Mouse (Mus musculus) lung, postnatal 0 days (tissue): ENCODE data around the gene Naa80. TPM values are rescaled to one million over a fixed set of nuclear protein-coding genes. Genes with fewer than 3 reads are reported as not detected.

Experiments used
- ATAC-seq: fragments of 200-750 bp; cut with Nextera tagmentation; 2 replicates; pipeline ENCODE4 v1.8.0; 2017; ENCODE audit warnings: moderate library complexity
- DNase-seq: peaks from one replicate; pipeline ENCODE4 v3.0.0-alpha.2; 2016; ENCODE audit warnings: low spot score
- H3K27ac ChIP-seq: fragments of 300-500 bp; sonication (generic); 2 replicates; pipeline ENCODE4 v1.5.1; 2014; ENCODE audit warnings: antibody characterized with exemption, mild to moderate bottlenecking, low read length, mixed read lengths
- H3K27me3 ChIP-seq: fragments of 300-500 bp; sonication (generic); replicated peaks from 2 replicates; pipeline ENCODE4 v1.6.1; 2014; ENCODE audit warnings: low read length, mixed read lengths; ENCODE audit not compliant: insufficient read depth
- H3K36me3 ChIP-seq: fragments of 300-500 bp; sonication (generic); 2 replicates; pipeline ENCODE4 v1.6.1; 2014; ENCODE audit warnings: low read length, mixed read lengths; ENCODE audit not compliant: insufficient read depth
- H3K4me1 ChIP-seq: fragments of 300-500 bp; sonication (generic); 2 replicates; pipeline ENCODE4 v1.6.1; 2014; ENCODE audit warnings: antibody characterized with exemption, low read depth, low read length, mixed read lengths; ENCODE audit not compliant: insufficient read depth
- H3K4me2 ChIP-seq: fragments of 300-500 bp; sonication (generic); replicated peaks from 2 replicates; pipeline ENCODE4 v1.6.1; 2014; ENCODE audit warnings: low read depth, mild to moderate bottlenecking, low read length, moderate library complexity, mixed read lengths
- H3K4me3 ChIP-seq: fragments of 300-500 bp; sonication (generic); 2 replicates; pipeline ENCODE4 v1.5.1; 2014; ENCODE audit warnings: low read depth, low read length
- H3K9ac ChIP-seq: fragments of 300-500 bp; sonication (generic); replicated peaks from 2 replicates; pipeline ENCODE4 v1.6.1; 2014; ENCODE audit warnings: low read depth, mild to moderate bottlenecking
- H3K9me3 ChIP-seq: fragments of 300-500 bp; sonication (generic); 2 replicates; pipeline ENCODE4 v1.6.1; 2016; ENCODE audit warnings: low read length, mixed read lengths
- CTCF ChIP-seq: IDR thresholded peaks from 2 replicates; pipeline ENCODE4 v1.5.1; 2016; ENCODE audit warnings: antibody characterized with exemption, mild to moderate bottlenecking
- EP300 ChIP-seq: IDR thresholded peaks from 2 replicates; pipeline ENCODE4 v1.6.1; 2016; ENCODE audit warnings: antibody characterized with exemption, mild to moderate bottlenecking, control low read depth
- WGBS: fragments of 180-500 bp; shearing (Covaris S2); extraction: QIAGEN DNeasy Blood & Tissue Kit; methylation state at CpG from one replicate; pipeline ENCODE4 v1.1.7; 2014; 5-methylcytosine and 5-hydroxymethylcytosine counted together
- polyA plus RNA-seq: library from polyadenylated mRNA; unstranded; fragments of >200 nt; fragmentation: Nextera tagmentation; extraction: Ambion mirVana; gene quantifications from 2 replicates; pipeline ENCODE4 v1.2.1, GENCODE M21; 2015

Gene Naa80
- polyA plus RNA-seq, 1 experiment from 2014 or later, result 22.0 TPM

DNA sequence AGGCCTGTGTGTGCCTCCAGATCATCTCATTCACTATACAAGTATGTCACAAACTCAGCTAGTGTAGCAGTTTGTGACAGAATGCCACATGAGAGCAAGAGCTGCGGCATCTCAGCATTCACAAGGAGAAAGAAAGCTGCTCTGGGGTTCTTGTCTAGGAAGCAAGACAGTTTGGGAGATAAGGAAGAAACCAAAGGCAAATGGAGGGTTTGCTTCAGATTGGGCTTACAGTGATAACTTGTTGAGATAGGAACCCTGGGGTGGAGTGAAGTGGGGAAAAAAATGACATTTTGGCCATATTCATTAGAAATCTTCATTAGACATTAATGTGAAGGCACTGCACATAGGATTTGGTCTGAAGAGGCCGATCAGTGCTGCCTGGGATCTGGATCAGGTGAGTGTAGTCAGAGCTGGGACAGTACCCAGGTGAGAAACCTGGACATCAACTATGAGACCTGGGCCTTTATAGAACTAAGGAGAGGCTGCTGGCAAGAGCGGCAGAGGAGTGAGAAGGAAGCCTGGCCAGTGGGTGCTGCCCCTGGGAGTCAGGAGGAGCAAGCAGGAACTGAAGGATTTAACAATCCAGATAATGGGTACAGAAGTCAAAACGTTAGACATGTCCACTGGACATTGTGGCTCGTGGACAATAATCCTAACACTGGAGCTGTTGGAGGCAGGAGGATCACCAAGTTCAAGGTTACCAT lies 25.8 kb upstream of the Naa80 start:
- no peak for DNase-seq
- Histone ChIP-seq H3K4me2 (peak overlapping the region; percentile 78), H3K27ac (peak overlapping the region; percentile 82; the same call in 1 of the 2 replicates), H3K27me3 (no peaks in the 10 kb centered on the region), H3K4me1 (peaks cover 36% of the 10 kb centered on the region), H3K36me3 (peaks cover 9% of the 10 kb centered on the region; the same call in 1 of the 2 replicates), H3K4me3 (no peak overlapping the region), H3K9ac (no peak overlapping the region), H3K9me3 (no peaks in the 10 kb centered on the region)
- ATAC-seq, result no peak
- WGBS, result 75% methylated on average over 5 of the region's 5 CpGs
- TF ChIP-seq CTCF (no peak), EP300 (no peak)

DNA sequence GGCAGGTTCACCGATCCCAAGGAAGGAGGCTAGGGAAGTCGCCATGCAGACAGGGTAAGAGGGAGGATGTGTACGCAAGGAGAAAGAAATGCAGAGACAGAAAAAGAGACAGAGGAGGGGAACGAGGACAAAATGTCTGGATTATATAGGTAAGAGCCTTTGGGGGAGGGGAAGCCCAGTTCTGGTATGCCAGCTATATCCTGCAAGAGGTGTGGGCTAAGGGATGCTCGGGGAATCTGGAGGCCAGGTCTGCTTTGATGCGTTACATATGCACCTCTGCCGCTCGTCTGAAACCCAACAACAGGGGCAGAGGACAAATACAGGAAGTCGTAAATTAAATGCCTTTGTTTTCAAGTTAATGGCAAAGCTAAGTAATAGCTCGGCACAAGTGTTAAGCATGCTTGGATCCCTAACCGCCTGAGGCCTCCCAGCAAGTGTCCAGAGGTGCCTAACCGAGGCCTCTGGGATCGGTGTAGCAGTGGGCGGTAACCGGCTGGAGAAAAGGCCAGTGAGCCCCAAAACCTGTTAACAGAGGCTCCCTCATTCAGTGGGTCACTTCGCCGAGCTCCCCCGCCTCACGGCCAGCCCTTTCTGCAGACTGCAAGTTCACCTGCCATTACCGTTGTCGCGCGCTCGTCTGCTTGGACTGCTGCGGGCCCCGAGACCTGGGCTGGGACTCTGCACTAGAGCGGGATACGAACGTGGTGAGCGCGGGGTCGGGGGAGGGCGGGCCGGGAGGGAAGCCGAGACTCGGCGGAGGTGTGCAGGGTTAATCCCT lies 25.0 kb upstream of the Naa80 start:
- Histone ChIP-seq H3K4me3 (peak overlapping the region; percentile 79), H3K9ac (peak overlapping the region; percentile 23; the same call in 1 of the 2 replicates), H3K36me3 (peaks cover 18% of the 10 kb centered on the region; the same call in 1 of the 2 replicates), H3K4me2 (peak overlapping the region; percentile 78), H3K27ac (peak overlapping the region; percentile 82), H3K4me1 (peaks cover 36% of the 10 kb centered on the region), H3K27me3 (no peaks in the 10 kb centered on the region), H3K9me3 (no peaks in the 10 kb centered on the region)
- 5% methylated on average over 36 of the region's 37 CpGs for WGBS
- DNase-seq (no peak), ATAC-seq (peak; percentile 14)
- TF ChIP-seq EP300, result no peak
- no peak for TF ChIP-seq CTCF

DNA sequence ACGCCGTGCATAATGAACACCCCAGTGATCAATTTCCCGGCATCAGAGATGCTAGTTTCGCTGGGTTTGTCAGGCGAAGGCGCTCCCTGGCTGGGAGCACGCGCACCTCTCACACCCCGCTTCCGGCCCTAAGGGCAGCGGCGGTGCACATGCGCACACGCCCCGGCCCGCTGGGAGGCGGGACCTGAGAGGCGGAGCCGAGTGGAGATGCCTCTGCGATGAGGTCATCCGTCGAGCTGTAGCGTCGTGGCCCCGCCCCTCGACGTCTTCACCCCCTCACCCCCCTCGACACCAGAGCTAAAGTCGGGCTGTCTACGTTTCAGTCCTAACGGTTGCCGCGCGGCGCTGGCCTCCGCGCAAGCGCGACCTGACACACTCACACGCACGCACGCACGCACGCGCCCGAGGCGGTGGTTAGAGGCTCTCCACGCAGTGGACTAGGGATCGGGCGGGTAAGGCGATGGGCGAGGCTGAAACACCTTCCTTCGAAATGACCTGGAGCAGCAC lies 24.3 kb upstream of the Naa80 start:
- Histone ChIP-seq H3K9ac (peak overlapping the region; percentile 72), H3K36me3 (peaks cover 24% of the 10 kb centered on the region; the same call in 1 of the 2 replicates), H3K27ac (peak overlapping the region; percentile 99), H3K27me3 (no peaks in the 10 kb centered on the region), H3K4me2 (peak overlapping the region; percentile 78), H3K4me3 (peak overlapping the region; percentile 79), H3K4me1 (peaks cover 36% of the 10 kb centered on the region), H3K9me3 (no peaks in the 10 kb centered on the region)
- WGBS, result 3% methylated on average over 50 of the region's 53 CpGs
- TF ChIP-seq CTCF (peak; percentile 44; the same call in 1 of the 2 replicates), EP300 (no peak; the same call in 1 of the 2 replicates)
- DNase-seq (peak; percentile 99), ATAC-seq (peak; percentile 90)

DNA sequence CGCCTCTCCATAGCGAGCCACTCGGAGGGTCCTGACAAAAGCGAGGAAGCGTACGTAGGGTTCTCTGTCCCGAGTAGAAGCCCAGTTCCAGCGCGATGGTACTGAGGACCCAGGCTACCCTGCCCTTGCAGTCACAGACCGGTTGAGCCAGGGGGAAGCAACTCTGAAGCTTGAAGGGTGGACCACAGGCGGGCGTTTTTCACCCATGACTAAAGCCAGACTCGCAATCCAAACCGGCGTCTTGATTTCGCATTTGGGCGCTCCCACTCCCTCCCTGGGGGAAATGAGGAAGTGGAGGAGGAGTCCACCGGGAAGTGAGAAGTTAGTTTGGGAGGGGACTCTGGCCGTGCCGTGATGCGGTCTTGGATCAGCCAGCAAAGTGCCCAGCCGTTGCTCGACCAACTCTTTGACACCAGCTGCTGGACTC lies 23.6 kb upstream of the Naa80 start:
- peak; percentile 96 for DNase-seq

DNA sequence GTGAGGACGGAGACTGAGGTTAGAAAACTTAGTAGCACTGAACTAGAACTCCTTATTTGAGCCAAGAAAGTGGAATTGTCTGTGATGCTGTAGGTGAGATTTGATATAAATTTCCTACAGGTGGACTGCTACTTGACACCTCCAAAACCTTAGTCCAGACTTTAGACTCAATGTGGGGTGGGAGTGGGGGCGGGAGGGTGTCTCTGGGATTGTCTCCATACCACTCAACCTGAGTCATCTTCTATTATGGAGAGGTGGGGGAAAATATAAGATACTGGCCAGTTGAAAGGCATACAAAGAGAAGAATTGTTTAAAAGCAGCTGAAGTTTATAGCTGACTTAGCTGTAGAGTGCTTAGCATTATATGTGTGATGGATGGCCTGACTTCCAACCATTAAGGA lies 23.0 kb upstream of the Naa80 start:
- peak overlapping the region; percentile 99 for H3K27ac ChIP-seq
- H3K4me2 ChIP-seq, result peak overlapping the region; percentile 78
- ATAC-seq, result no peak
- TF ChIP-seq EP300, result no peak
- TF ChIP-seq CTCF, result no peak
- peaks cover 36% of the 10 kb centered on the region for H3K4me1 ChIP-seq
- DNase-seq, result no peak
- H3K9me3 ChIP-seq, result no peaks in the 10 kb centered on the region
- peak overlapping the region; percentile 79 for H3K4me3 ChIP-seq
- H3K9ac ChIP-seq, result peak overlapping the region; percentile 72
- H3K27me3 ChIP-seq, result no peaks in the 10 kb centered on the region
- 30% methylated on average over 2 of the region's 2 CpGs for WGBS
- peaks cover 34% of the 10 kb centered on the region; the same call in 1 of the 2 replicates for H3K36me3 ChIP-seq

More for the DNA sequence above, 23.6 kb upstream of the Naa80 start:
- H3K27me3 ChIP-seq, result no peaks in the 10 kb centered on the region
- peak overlapping the region; percentile 99 for H3K27ac ChIP-seq
- peaks cover 30% of the 10 kb centered on the region; the same call in 1 of the 2 replicates for H3K36me3 ChIP-seq
- H3K9ac ChIP-seq, result peak overlapping the region; percentile 72
- WGBS, result under 1% methylated on average over 22 of the region's 23 CpGs
- TF ChIP-seq CTCF (0 out of 2 replicates have a peak, but pooled peaks have one; percentile 24), EP300 (0 out of 2 replicates have a peak, but pooled peaks have one; percentile 17)
- peak; percentile 29 for ATAC-seq
- H3K9me3 ChIP-seq, result no peaks in the 10 kb centered on the region
- peaks cover 36% of the 10 kb centered on the region for H3K4me1 ChIP-seq
- peak overlapping the region; percentile 78 for H3K4me2 ChIP-seq
- H3K4me3 ChIP-seq, result peak overlapping the region; percentile 79
